Mouse (Mus musculus): ENCODE measurements around the gene Kdm5b.

Kdm5b gene

GRCm38 (mm10) chr1:134646963-134647282 is 87.0 kb downstream of the Kdm5b start:
- DNase-seq (ENCODE audit: low read depth, low spot score) = no peak

GRCm38 (mm10) chr1:134647591-134647990 is 87.6 kb downstream of the Kdm5b start:
- no peak for DNase-seq (ENCODE audit: low read depth, low spot score)

GRCm38 (mm10) chr1:134650816-134651215 is 90.8 kb downstream of the Kdm5b start:
- DNase-seq (ENCODE audit: low read depth, low spot score) = no peak

- no peak for DNase-seq (ENCODE audit: low read depth, low spot score)
Measured at GRCm38 (mm10) chr1:134651268-134651850, 91.4 kb downstream of the Kdm5b start.

- DNase-seq (ENCODE audit: low read depth, low spot score) = no peak
Measured at GRCm38 (mm10) chr1:134651851-134652398, 92.0 kb downstream of the Kdm5b start.

GRCm38 (mm10) chr1:134653603-134654257 is 93.8 kb downstream of the Kdm5b start:
- DNase-seq (ENCODE audit: low read depth, low spot score) = no peak

GRCm38 (mm10) chr1:134658841-134659240 is 98.9 kb downstream of the Kdm5b start:
- no peak for DNase-seq (ENCODE audit: low read depth, low spot score)

- no peak for DNase-seq (ENCODE audit: low read depth, low spot score)
Measured at GRCm38 (mm10) chr1:134660163-134660562, 100.2 kb downstream of the Kdm5b start.

- no peak for DNase-seq (ENCODE audit: low read depth, low spot score)
Measured at GRCm38 (mm10) chr1:134671234-134672070, 111.5 kb downstream of the Kdm5b start.

GRCm38 (mm10) chr1:134674312-134674711 is 114.3 kb downstream of the Kdm5b start:
- no peak for DNase-seq (ENCODE audit: low read depth, low spot score)

- DNase-seq (ENCODE audit: low read depth, low spot score) = no peak
Measured at GRCm38 (mm10) chr1:134679445-134679844, 119.5 kb downstream of the Kdm5b start.

- DNase-seq (ENCODE audit: low read depth, low spot score) = no peak
Measured at GRCm38 (mm10) chr1:134680617-134681016, 120.6 kb downstream of the Kdm5b start.

GRCm38 (mm10) chr1:134682460-134682859 is 122.5 kb downstream of the Kdm5b start:
- DNase-seq (ENCODE audit: low read depth, low spot score) = peak; percentile 11

Data from retina, adult 2 months (tissue).